Comparison of ENCODE assay signal across 35 mouse cellular contexts in the genomic region with DNA sequence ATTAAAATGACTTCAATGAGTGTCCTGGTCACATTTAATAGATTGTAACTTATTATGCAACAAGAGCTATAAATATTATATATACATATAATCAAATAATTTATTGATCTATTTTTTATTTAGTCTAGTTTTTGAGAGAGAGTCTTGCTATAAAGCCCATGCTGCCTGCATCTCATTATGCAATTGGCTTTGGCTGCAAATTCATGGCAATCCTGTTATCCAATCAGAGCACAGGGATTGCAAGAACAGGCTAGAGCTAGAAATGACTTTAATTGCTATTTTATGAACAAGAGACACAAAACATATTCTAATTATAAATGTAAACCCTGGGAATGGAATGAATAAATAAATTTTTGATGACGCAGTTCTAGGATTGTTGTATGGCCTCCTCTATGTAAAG.
"Had no signal": no experiment of that assay in that cellular context is flagged by ENCODE, and none has a peak within 500 bp of the region (broad histone marks: within the 10 kb centered on the region; RNA-seq: fewer than 3 reads in every experiment).

No protein-coding gene starts in this region.

- H3K9me3 ChIP-seq: heart, embryonic 12.5 days; heart, embryonic 13.5 days; heart, embryonic 15.5 days; hindbrain, embryonic 10.5 days; hindbrain, embryonic 12.5 days; hindbrain, embryonic 13.5 days; hindbrain, embryonic 15.5 days; intestine, embryonic 15.5 days; kidney, embryonic 15.5 days had no signal

- H3K27me3 ChIP-seq: heart, embryonic 12.5 days; heart, embryonic 13.5 days; heart, embryonic 15.5 days; hindbrain, embryonic 12.5 days; hindbrain, embryonic 13.5 days; hindbrain, embryonic 15.5 days; intestine, embryonic 15.5 days; kidney, embryonic 15.5 days had no signal

- ATAC-seq: hindbrain, embryonic 16.5 days; hindbrain, postnatal 0 days; inflammation-experienced regulatory T-cells, adult 6 months; intestine, embryonic 15.5 days; intestine, embryonic 16.5 days; intestine, postnatal 0 days had no signal

- H3K36me3 ChIP-seq: heart, embryonic 12.5 days; heart, embryonic 13.5 days; heart, embryonic 15.5 days; hindbrain, embryonic 10.5 days; hindbrain, embryonic 12.5 days; hindbrain, embryonic 13.5 days; hindbrain, embryonic 15.5 days; intestine, embryonic 15.5 days; kidney, embryonic 15.5 days had no signal

- H3K4me1 ChIP-seq: heart, embryonic 12.5 days; heart, embryonic 13.5 days; heart, embryonic 15.5 days; hindbrain, embryonic 10.5 days; hindbrain, embryonic 12.5 days; hindbrain, embryonic 13.5 days; hindbrain, embryonic 15.5 days; intestine, embryonic 15.5 days; kidney, embryonic 15.5 days had no signal

- DNase-seq: heart, postnatal 10 days; heart, postnatal 14 days; heart, postnatal 36 days; heart, postnatal 4 days; kidney, adult 11 months; kidney, adult 18-20 months; kidney, adult 2 months; kidney, adult 8-10 months; kidney, adult 9 months; kidney, postnatal 10 days; kidney, postnatal 14 days; kidney, postnatal 25 days; kidney, postnatal 36 days; kidney, postnatal 4 days; layer of hippocampus, adult 9-11 months; layer of hippocampus, postnatal 36 days had no signal

- H3K4me2 ChIP-seq: heart, embryonic 11.5 days; heart, embryonic 12.5 days; heart, embryonic 13.5 days; heart, embryonic 15.5 days; hindbrain, embryonic 12.5 days; hindbrain, embryonic 13.5 days; hindbrain, embryonic 14.5 days; hindbrain, embryonic 15.5 days; intestine, embryonic 15.5 days; kidney, embryonic 15.5 days had no signal

- H3K9ac ChIP-seq: heart, embryonic 12.5 days; heart, embryonic 13.5 days; heart, embryonic 15.5 days; hindbrain, embryonic 12.5 days; hindbrain, embryonic 13.5 days; hindbrain, embryonic 14.5 days; hindbrain, embryonic 15.5 days; intestine, embryonic 15.5 days; kidney, embryonic 15.5 days had no signal

- H3K27ac ChIP-seq: heart, embryonic 13.5 days; heart, embryonic 15.5 days; hindbrain, embryonic 10.5 days; hindbrain, embryonic 12.5 days; hindbrain, embryonic 13.5 days; hindbrain, embryonic 14.5 days; hindbrain, embryonic 15.5 days; hindbrain, postnatal 0 days; intestine, embryonic 15.5 days; kidney, embryonic 15.5 days; kidney, postnatal 0 days; layer of hippocampus, adult 2 months; left cerebral cortex, adult 2 months had no signal

- H3K4me3 ChIP-seq: heart, embryonic 12.5 days; heart, embryonic 13.5 days; heart, embryonic 15.5 days; hindbrain, embryonic 10.5 days; hindbrain, embryonic 12.5 days; hindbrain, embryonic 13.5 days; hindbrain, embryonic 15.5 days; intestine, embryonic 15.5 days; kidney, embryonic 15.5 days; layer of hippocampus, adult 2 months; left cerebral cortex, adult 2 months had no signal
